Mouse (Mus musculus) lung, postnatal 0 days (tissue): ENCODE data around the gene Ccdc137. TPM values are rescaled to one million over a fixed set of nuclear protein-coding genes. Genes with fewer than 3 reads are reported as not detected.

Experiments
- ATAC-seq: fragments of 200-750 bp; cut with Nextera tagmentation; 2 replicates; pipeline ENCODE4 v1.8.0; 2017; ENCODE audit warnings: moderate library complexity
- DNase-seq: peaks from one replicate; pipeline ENCODE4 v3.0.0-alpha.2; 2016; ENCODE audit warnings: low spot score
- H3K27ac ChIP-seq: fragments of 300-500 bp; sonication (generic); 2 replicates; pipeline ENCODE4 v1.5.1; 2014; ENCODE audit warnings: antibody characterized with exemption, mild to moderate bottlenecking, low read length, mixed read lengths
- H3K27me3 ChIP-seq: fragments of 300-500 bp; sonication (generic); replicated peaks from 2 replicates; pipeline ENCODE4 v1.6.1; 2014; ENCODE audit warnings: low read length, mixed read lengths; ENCODE audit not compliant: insufficient read depth
- H3K36me3 ChIP-seq: fragments of 300-500 bp; sonication (generic); 2 replicates; pipeline ENCODE4 v1.6.1; 2014; ENCODE audit warnings: low read length, mixed read lengths; ENCODE audit not compliant: insufficient read depth
- H3K4me1 ChIP-seq: fragments of 300-500 bp; sonication (generic); 2 replicates; pipeline ENCODE4 v1.6.1; 2014; ENCODE audit warnings: antibody characterized with exemption, low read depth, low read length, mixed read lengths; ENCODE audit not compliant: insufficient read depth
- H3K4me2 ChIP-seq: fragments of 300-500 bp; sonication (generic); replicated peaks from 2 replicates; pipeline ENCODE4 v1.6.1; 2014; ENCODE audit warnings: low read depth, mild to moderate bottlenecking, low read length, moderate library complexity, mixed read lengths
- H3K4me3 ChIP-seq: fragments of 300-500 bp; sonication (generic); 2 replicates; pipeline ENCODE4 v1.5.1; 2014; ENCODE audit warnings: low read depth, low read length
- H3K9ac ChIP-seq: fragments of 300-500 bp; sonication (generic); replicated peaks from 2 replicates; pipeline ENCODE4 v1.6.1; 2014; ENCODE audit warnings: low read depth, mild to moderate bottlenecking
- H3K9me3 ChIP-seq: fragments of 300-500 bp; sonication (generic); 2 replicates; pipeline ENCODE4 v1.6.1; 2016; ENCODE audit warnings: low read length, mixed read lengths
- CTCF ChIP-seq: IDR thresholded peaks from 2 replicates; pipeline ENCODE4 v1.5.1; 2016; ENCODE audit warnings: antibody characterized with exemption, mild to moderate bottlenecking
- EP300 ChIP-seq: IDR thresholded peaks from 2 replicates; pipeline ENCODE4 v1.6.1; 2016; ENCODE audit warnings: antibody characterized with exemption, mild to moderate bottlenecking, control low read depth
- WGBS: fragments of 180-500 bp; shearing (Covaris S2); extraction: QIAGEN DNeasy Blood & Tissue Kit; methylation state at CpG from one replicate; pipeline ENCODE4 v1.1.7; 2014; 5-methylcytosine and 5-hydroxymethylcytosine counted together
- polyA plus RNA-seq: library from polyadenylated mRNA; unstranded; fragments of >200 nt; fragmentation: Nextera tagmentation; extraction: Ambion mirVana; gene quantifications from 2 replicates; pipeline ENCODE4 v1.2.1, GENCODE M21; 2015

Gene Ccdc137
- polyA plus RNA-seq, 1 experiment from 2014 or later = 16.5 TPM

DNA sequence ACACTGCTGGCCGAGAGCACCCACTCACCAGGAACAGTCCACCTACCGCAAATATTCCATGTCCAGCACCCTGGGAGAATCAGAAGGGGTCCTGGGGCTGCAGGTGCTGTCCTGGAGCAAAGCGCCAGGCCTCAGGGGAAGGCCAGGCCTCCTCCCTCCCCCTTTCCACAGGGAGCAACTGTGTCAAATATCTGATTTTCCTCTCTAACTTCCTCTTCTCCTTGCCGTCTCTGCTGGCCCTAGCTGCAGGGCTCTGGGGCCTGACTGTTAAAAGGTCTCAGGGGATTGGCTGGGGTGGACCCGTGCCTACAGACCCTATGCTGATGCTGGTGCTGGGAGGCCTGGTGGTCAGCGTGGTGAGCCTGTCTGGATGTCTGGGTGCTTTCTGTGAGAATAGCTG is 13.8 kb upstream of the Ccdc137 start:
- Histone ChIP-seq H3K27me3 (no peaks in the 10 kb centered on the region), H3K4me3 (no peak overlapping the region), H3K4me2 (no peak overlapping the region), H3K27ac (no peak overlapping the region), H3K36me3 (no peaks in the 10 kb centered on the region), H3K4me1 (no peaks in the 10 kb centered on the region), H3K9me3 (no peaks in the 10 kb centered on the region), H3K9ac (no peak overlapping the region)
- 56% methylated on average over 6 of the region's 6 CpGs for WGBS
- DNase-seq = no peak
- no peak for ATAC-seq
- TF ChIP-seq EP300 (no peak), CTCF (no peak)

DNA sequence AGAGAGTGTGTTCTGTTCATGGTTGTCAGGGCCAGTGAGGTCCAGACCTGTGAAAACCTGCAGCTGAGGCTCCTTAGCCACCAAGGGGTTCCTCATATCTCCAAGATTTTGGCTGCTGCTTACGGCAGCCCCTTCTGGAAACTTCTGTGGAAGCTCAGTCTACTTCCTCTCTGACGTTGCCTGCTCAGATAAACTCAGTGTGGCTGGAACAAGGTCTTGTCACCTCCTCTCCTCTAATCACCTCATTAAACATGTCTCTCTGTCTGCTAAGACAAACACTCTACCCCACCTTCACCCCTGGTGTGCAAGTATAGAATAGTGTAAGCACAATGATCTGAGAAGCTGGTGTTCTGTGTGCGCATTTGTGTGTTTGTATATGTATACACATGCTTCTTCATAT is 12.4 kb upstream of the Ccdc137 start:
- Histone ChIP-seq H3K4me3 (no peak overlapping the region), H3K9ac (no peak overlapping the region), H3K4me1 (no peaks in the 10 kb centered on the region), H3K4me2 (no peak overlapping the region), H3K27me3 (no peaks in the 10 kb centered on the region), H3K27ac (no peak overlapping the region), H3K36me3 (no peaks in the 10 kb centered on the region), H3K9me3 (no peaks in the 10 kb centered on the region)
- TF ChIP-seq EP300 (no peak), CTCF (no peak)
- DNase-seq = no peak
- ATAC-seq = no peak
- WGBS = 31% methylated on average over 3 of the region's 3 CpGs

DNA sequence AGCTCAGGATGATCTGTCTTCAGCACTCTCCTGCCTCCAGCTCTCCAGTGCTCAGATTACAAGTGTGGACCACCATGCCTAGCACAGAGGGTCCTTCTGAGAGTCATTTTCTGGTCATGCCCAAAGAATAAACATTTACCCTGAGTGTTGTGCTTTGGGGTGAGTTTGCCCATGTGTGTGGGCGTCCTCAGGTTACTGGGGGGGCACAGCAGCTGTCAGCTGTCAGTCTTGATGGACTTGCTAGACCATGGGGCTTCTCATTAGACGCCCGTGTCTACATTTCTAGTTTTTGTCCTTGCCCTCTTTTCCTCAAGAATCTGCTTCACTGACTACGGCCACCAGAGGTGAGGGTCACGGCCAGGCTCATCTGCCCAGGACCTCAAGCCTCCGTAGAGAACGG is 10.7 kb upstream of the Ccdc137 start:
- Histone ChIP-seq H3K27ac (no peak overlapping the region), H3K9me3 (no peaks in the 10 kb centered on the region), H3K9ac (no peak overlapping the region), H3K4me3 (no peak overlapping the region), H3K27me3 (no peaks in the 10 kb centered on the region), H3K4me2 (no peak overlapping the region), H3K4me1 (no peaks in the 10 kb centered on the region), H3K36me3 (no peaks in the 10 kb centered on the region)
- ATAC-seq = no peak
- WGBS = 68% methylated on average over 7 of the region's 7 CpGs
- no peak for DNase-seq
- TF ChIP-seq CTCF (no peak), EP300 (no peak)

DNA sequence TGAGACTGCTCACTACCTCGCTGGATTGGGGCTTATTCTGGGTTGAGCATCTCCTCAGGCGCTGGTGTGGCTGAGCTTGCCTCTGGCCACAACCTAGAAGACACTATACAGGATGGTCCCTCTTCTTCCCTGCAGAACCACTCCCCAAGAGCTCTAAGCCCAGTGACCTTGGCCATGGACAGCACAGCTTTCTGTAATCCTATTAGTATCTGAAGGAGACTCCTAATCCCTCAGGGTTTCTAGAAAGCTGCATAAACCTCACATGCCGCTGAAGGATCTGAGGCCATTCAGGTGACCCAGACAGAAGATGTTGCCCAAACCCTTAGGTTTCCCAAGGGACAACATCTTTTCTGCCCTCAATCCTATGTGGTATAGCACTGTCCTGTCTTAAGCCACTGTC is 5.7 kb upstream of the Ccdc137 start:
- Histone ChIP-seq H3K4me3 (no peak overlapping the region), H3K27me3 (no peaks in the 10 kb centered on the region), H3K4me1 (no peaks in the 10 kb centered on the region), H3K36me3 (0 out of 2 replicates have a peak, but pooled peaks cover 3% of the 10 kb centered on the region), H3K9ac (no peak overlapping the region), H3K4me2 (no peak overlapping the region), H3K9me3 (no peaks in the 10 kb centered on the region), H3K27ac (no peak overlapping the region)
- no peak for ATAC-seq
- TF ChIP-seq EP300 (no peak), CTCF (no peak)
- DNase-seq = no peak
- 72% methylated on average over 3 of the region's 3 CpGs for WGBS

GRCm38 (mm10) chr11:120453306-120453705 is 4.6 kb upstream of the Ccdc137 start, which contains the start of gene Pde6g:
Pde6g (minus strand) TSS chr11:120453500.
- H3K27me3 ChIP-seq = no peaks in the 10 kb centered on the region
- H3K9me3 ChIP-seq = no peaks in the 10 kb centered on the region
- H3K9ac ChIP-seq = no peak within 1 kb of the TSS
- no peak within 1 kb of the TSS for H3K4me2 ChIP-seq
- no peak within 1 kb of the TSS for H3K27ac ChIP-seq
- H3K4me1 ChIP-seq = no peaks in the 10 kb centered on the region
- TF ChIP-seq EP300 (no peak), CTCF (no peak)
- 0 out of 2 replicates have a peak, but pooled peaks cover 3% of the 10 kb centered on the region for H3K36me3 ChIP-seq
- ATAC-seq (no peak), DNase-seq (no peak)
- WGBS = 87% methylated on average over 4 of the region's 4 CpGs
- H3K4me3 ChIP-seq = no peak within 1 kb of the TSS

DNA sequence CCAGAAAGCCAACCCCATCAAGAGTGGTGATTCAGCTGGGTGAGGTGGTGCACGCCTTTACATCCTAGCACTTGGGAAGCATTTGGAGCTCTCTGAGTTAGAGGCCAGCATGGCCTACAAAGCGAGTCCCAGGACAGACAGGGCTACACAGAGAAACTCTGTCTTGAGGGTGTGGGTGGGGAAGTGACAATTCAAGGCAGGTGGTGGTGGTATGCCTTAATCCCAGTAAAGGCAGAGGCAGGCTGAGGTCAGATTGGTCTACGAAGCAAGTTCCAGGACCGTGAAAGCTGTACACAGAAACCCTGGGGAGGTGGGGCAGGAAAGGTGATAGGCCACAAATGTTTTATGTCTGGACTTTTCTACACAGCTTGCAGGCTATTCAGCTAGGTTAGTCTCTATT is 3.0 kb upstream of the Ccdc137 start:
- no peaks in the 10 kb centered on the region for H3K9me3 ChIP-seq
- H3K4me2 ChIP-seq = no peak overlapping the region
- H3K4me3 ChIP-seq = no peak overlapping the region
- H3K36me3 ChIP-seq = 0 out of 2 replicates have a peak, but pooled peaks cover 3% of the 10 kb centered on the region
- 90% methylated on average over 4 of the region's 4 CpGs for WGBS
- H3K4me1 ChIP-seq = peaks cover 5% of the 10 kb centered on the region; the same call in 1 of the 2 replicates
- DNase-seq (no peak), ATAC-seq (no peak)
- TF ChIP-seq EP300 = no peak
- no peak for TF ChIP-seq CTCF
- no peaks in the 10 kb centered on the region for H3K27me3 ChIP-seq
- no peak overlapping the region for H3K9ac ChIP-seq
- H3K27ac ChIP-seq = no peak overlapping the region

- H3K4me3 ChIP-seq = no peak overlapping the region
- H3K36me3 ChIP-seq = 0 out of 2 replicates have a peak, but pooled peaks cover 3% of the 10 kb centered on the region
- no peak for ATAC-seq
- no peak overlapping the region for H3K9ac ChIP-seq
- WGBS = 94% methylated on average over 7 of the region's 7 CpGs
- no peak for DNase-seq
- no peak overlapping the region for H3K27ac ChIP-seq
- no peak overlapping the region for H3K4me2 ChIP-seq
- no peaks in the 10 kb centered on the region for H3K9me3 ChIP-seq
- peaks cover 5% of the 10 kb centered on the region; the same call in 1 of the 2 replicates for H3K4me1 ChIP-seq
- H3K27me3 ChIP-seq = no peaks in the 10 kb centered on the region
- no peak for TF ChIP-seq EP300
- TF ChIP-seq CTCF = no peak
Observed at GRCm38 (mm10) chr11:120455413-120455812, 2.5 kb upstream of the Ccdc137 start.
